Mouse (Mus musculus): ENCODE data around the gene Dazap2.

DNA sequence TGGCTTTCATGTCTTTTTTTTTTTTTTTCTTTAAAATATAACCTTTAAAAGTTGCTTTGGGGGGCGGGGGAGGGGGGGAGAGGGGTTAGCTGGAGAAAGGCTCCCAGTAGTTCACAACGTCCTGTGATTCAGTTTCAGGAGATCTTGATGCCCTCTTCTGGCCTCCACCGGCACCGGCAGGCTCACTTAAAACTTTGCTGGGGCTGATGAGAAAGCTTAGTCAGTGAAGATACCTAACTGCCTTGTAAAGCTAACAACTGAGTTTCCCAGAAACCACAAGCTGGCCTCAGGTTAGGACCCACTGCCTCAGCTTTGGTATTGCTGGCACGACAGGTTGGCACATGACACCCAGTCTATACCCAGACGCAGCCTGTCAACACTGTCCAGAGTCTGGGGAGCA is 22.5 kb downstream of the Dazap2 start:
- TF ChIP-seq POLR2A (IDR thresholded peaks at IDR 0.05; ENCODE audit: control insufficient read depth, low read depth, low read length) (no peak), CTCF (IDR thresholded peaks at IDR 0.05; ENCODE audit: control insufficient read depth, insufficient read depth, insufficient replicate concordance, low read depth, low read length) (peak; percentile 19; the same call in 1 of the 2 replicates)

All from testis, adult 2 months (tissue).